Mouse (Mus musculus): ENCODE data around the gene Tulp4.

Gene Tulp4

GRCm38 (mm10) chr17:6106361-6107014, at the start of gene Tulp4:
Gene Tulp4 (plus strand): TSS chr17:6106437.
- peak; percentile 85 for DNase-seq

- DNase-seq, result no peak
These were observed 43.4 kb upstream of the Tulp4 start for GRCm38 (mm10) chr17:6062793-6063192.

- no peak for DNase-seq
These were observed 42.7 kb upstream of the Tulp4 start for GRCm38 (mm10) chr17:6063532-6063931.

GRCm38 (mm10) chr17:6066021-6066420, 40.2 kb upstream of the Tulp4 start:
- DNase-seq, result no peak

GRCm38 (mm10) chr17:6067613-6068012, 38.6 kb upstream of the Tulp4 start:
- DNase-seq, result no peak

GRCm38 (mm10) chr17:6069866-6070265, 36.4 kb upstream of the Tulp4 start:
- no peak for DNase-seq

- DNase-seq, result no peak
These were observed 32.8 kb upstream of the Tulp4 start for GRCm38 (mm10) chr17:6073405-6073804.

- DNase-seq, result peak; percentile 98
These were observed 26.7 kb upstream of the Tulp4 start, which contains the start of the genes Serac1 and Gtf2h5 for GRCm38 (mm10) chr17:6079287-6080122. Gene Serac1 (minus strand): TSS chr17:6079741. Gene Gtf2h5 (plus strand): TSS chr17:6079786.

GRCm38 (mm10) chr17:6083323-6083890, 22.8 kb upstream of the Tulp4 start:
- no peak for DNase-seq

- DNase-seq, result no peak
These were observed 14.6 kb upstream of the Tulp4 start for GRCm38 (mm10) chr17:6091604-6092003.

GRCm38 (mm10) chr17:6095579-6095978, 10.7 kb upstream of the Tulp4 start:
- DNase-seq, result no peak

GRCm38 (mm10) chr17:6097884-6098283, 8.4 kb upstream of the Tulp4 start:
- no peak for DNase-seq

- peak; percentile 34 for DNase-seq
These were observed 4.0 kb upstream of the Tulp4 start for GRCm38 (mm10) chr17:6102287-6102686.

GRCm38 (mm10) chr17:6103566-6103965, 2.7 kb upstream of the Tulp4 start:
- DNase-seq, result no peak

- DNase-seq, result peak; percentile 74
These were observed 871 bp downstream of the Tulp4 start for GRCm38 (mm10) chr17:6107015-6107601.

GRCm38 (mm10) chr17:6108175-6108574, 1.9 kb downstream of the Tulp4 start:
- DNase-seq, result no peak

GRCm38 (mm10) chr17:6110956-6111355, 4.7 kb downstream of the Tulp4 start:
- no peak for DNase-seq

GRCm38 (mm10) chr17:6113653-6114052, 7.4 kb downstream of the Tulp4 start:
- DNase-seq, result no peak

- DNase-seq, result no peak
These were observed 8.8 kb downstream of the Tulp4 start for GRCm38 (mm10) chr17:6115085-6115484.

- no peak for DNase-seq
These were observed 11.0 kb downstream of the Tulp4 start for GRCm38 (mm10) chr17:6117148-6117725.

GRCm38 (mm10) chr17:6117917-6118316, 11.7 kb downstream of the Tulp4 start:
- no peak for DNase-seq

GRCm38 (mm10) chr17:6118861-6119260, 12.6 kb downstream of the Tulp4 start:
- peak; percentile 91 for DNase-seq

- no peak for DNase-seq
These were observed 17.5 kb downstream of the Tulp4 start for GRCm38 (mm10) chr17:6123776-6124175.
